Comparison of ENCODE assay signal across 1 mouse cellular context in genomic region chr8:85840657-85841488, GRCm38 (mm10).
TF ChIP-seq lines count a peak whose summit lies in the region.

TSS of gene Itfg1 (minus strand) at chr8:85840921.
TSS of gene Phkb (plus strand) at chr8:85840959.

TF ChIP-seq in CH12.LX, 34 proteins besides CTCF, POLR2A, EP300 and RAD21 (continued from another document):
- TF ChIP-seq NELFE (IDR thresholded peaks at IDR 0.05; ENCODE audit: low read depth, low read length) (peak; percentile 93), MAX (IDR thresholded peaks at IDR 0.05; ENCODE audit: low read length) (no peak; the same call in 1 of the 2 replicates), POLR2AphosphoS2 (IDR thresholded peaks at IDR 0.05; ENCODE audit: low read depth, low read length) (peak; percentile 48; the same call in 1 of the 2 replicates), HCFC1 (IDR thresholded peaks at IDR 0.05; ENCODE audit: low read depth, low read length) (peak; percentile 82), ZKSCAN1 (IDR thresholded peaks at IDR 0.05; ENCODE audit: borderline replicate concordance, low read depth, low read length) (no peak), ZMIZ1 (IDR thresholded peaks at IDR 0.05; ENCODE audit: low read depth, low read length) (peak; percentile 83), TCF12 (IDR thresholded peaks at IDR 0.05; ENCODE audit: low read depth, low read length) (peak; percentile 83), ZNF384 (IDR thresholded peaks at IDR 0.05; ENCODE audit: low read depth, low read length) (no peak), JUN (IDR thresholded peaks at IDR 0.05; ENCODE audit: insufficient read depth, low read depth, low read length) (no peak), ETS1 (conservative IDR thresholded peaks at IDR 0.05; ENCODE audit: low read depth, low read length) (no peak), ZC3H11A (IDR thresholded peaks at IDR 0.05; ENCODE audit: low read depth, low read length) (no peak), KAT2A (IDR thresholded peaks at IDR 0.05; ENCODE audit: insufficient replicate concordance, low read length) (peak; percentile 80; the same call in 1 of the 2 replicates), MYC (IDR thresholded peaks at IDR 0.05; ENCODE audit: low read depth, low read length) (no peak), MEF2A (IDR thresholded peaks at IDR 0.05; ENCODE audit: borderline replicate concordance, low read depth, low read length) (peak; percentile 57; the same call in 1 of the 2 replicates), SMC3 (IDR thresholded peaks at IDR 0.05; ENCODE audit: low read depth, low read length) (no peak), SIN3A (IDR thresholded peaks at IDR 0.05; ENCODE audit: low read length) (peak; percentile 81)
TF ChIP-seq in CH12.LX: peak in this region for 12.
